Mouse (Mus musculus) limb, embryonic 10.5 days (tissue): ENCODE measurements at regions not wholly inside any gene's neighbourhood (a gene's known extent, or its start where the extent isn't known, plus 50 kb on each side); places are given as distances from the start of the nearest gene placed in this dataset.
A peak's percentile ranks its signal among the peaks of the same experiment; 100 is the strongest.

ENCODE experiments used
- DNase-seq: peaks from one replicate; pipeline ENCODE4 v3.0.0-alpha.2; 2017; ENCODE audit warnings: low spot score
- H3K27ac ChIP-seq: fragments of 300-500 bp; sonication (generic); 2 replicates; pipeline ENCODE4 v1.5.1; 2016; ENCODE audit warnings: mild to moderate bottlenecking
- H3K27me3 ChIP-seq: fragments of 300-500 bp; sonication (generic); 2 replicates; pipeline ENCODE4 v1.6.1; 2016; ENCODE audit warnings: low read depth, mild to moderate bottlenecking; ENCODE audit not compliant: poor library complexity, severe bottlenecking
- H3K36me3 ChIP-seq: fragments of 300-500 bp; sonication (generic); 2 replicates; pipeline ENCODE4 v1.6.1; 2016; ENCODE audit warnings: mild to moderate bottlenecking, moderate library complexity
- H3K4me1 ChIP-seq: fragments of 300-500 bp; sonication (generic); 2 replicates; pipeline ENCODE4 v1.6.1; 2016
- H3K4me3 ChIP-seq: fragments of 300-500 bp; sonication (generic); 2 replicates; pipeline ENCODE4 v1.5.1; 2016; ENCODE audit warnings: mild to moderate bottlenecking, moderate library complexity
- H3K9me3 ChIP-seq: fragments of 300-500 bp; sonication (generic); replicated peaks from 2 replicates; pipeline ENCODE4 v1.6.1; 2016; ENCODE audit warnings: mild to moderate bottlenecking
- WGBS: fragments of 180-500 bp; shearing (Covaris S2); methylation state at CpG from one replicate; pipeline ENCODE4 v1.1.7; 2016; 5-methylcytosine and 5-hydroxymethylcytosine counted together

GRCm38 (mm10) chr1:121842381-121843075 lies 274.7 kb upstream of the Ddx18 start:
- H3K4me1 ChIP-seq = no peaks in the 10 kb centered on the region
- DNase-seq = no peak

GRCm38 (mm10) chr1:121833559-121833958 lies 265.8 kb upstream of the Ddx18 start:
- Histone ChIP-seq H3K27me3 (no peaks in the 10 kb centered on the region), H3K9me3 (no peaks in the 10 kb centered on the region), H3K4me1 (no peaks in the 10 kb centered on the region), H3K4me3 (no peak overlapping the region), H3K36me3 (no peaks in the 10 kb centered on the region), H3K27ac (no peak overlapping the region)
- 45% methylated on average over 2 of the region's 2 CpGs for WGBS
- DNase-seq = no peak

More at GRCm38 (mm10) chr1:121842381-121843075, 274.7 kb upstream of the Ddx18 start:
- Histone ChIP-seq H3K36me3 (no peaks in the 10 kb centered on the region), H3K27ac (no peak overlapping the region), H3K4me3 (no peak overlapping the region), H3K27me3 (no peaks in the 10 kb centered on the region), H3K9me3 (no peaks in the 10 kb centered on the region)
- 72% methylated on average over 3 of the region's 3 CpGs for WGBS

- H3K4me3 ChIP-seq = no peak overlapping the region
- no peaks in the 10 kb centered on the region for H3K36me3 ChIP-seq
- DNase-seq = no peak
- no peaks in the 10 kb centered on the region for H3K27me3 ChIP-seq
- no peak overlapping the region for H3K27ac ChIP-seq
- no peaks in the 10 kb centered on the region for H3K9me3 ChIP-seq
- 71% methylated on average over 2 of the region's 2 CpGs for WGBS
- H3K4me1 ChIP-seq = no peaks in the 10 kb centered on the region
Measured at GRCm38 (mm10) chr1:121830242-121830641, 262.5 kb upstream of the Ddx18 start.

- DNase-seq = no peak
- Histone ChIP-seq H3K4me1 (no peaks in the 10 kb centered on the region), H3K36me3 (no peaks in the 10 kb centered on the region), H3K27me3 (no peaks in the 10 kb centered on the region), H3K27ac (no peak overlapping the region), H3K4me3 (no peak overlapping the region), H3K9me3 (no peaks in the 10 kb centered on the region)
- 91% methylated on average over 4 of the region's 4 CpGs for WGBS
Measured at GRCm38 (mm10) chr1:121822950-121823349, 255.2 kb upstream of the Ddx18 start.

GRCm38 (mm10) chr1:121803338-121803737 lies 235.5 kb upstream of the Ddx18 start:
- H3K4me3 ChIP-seq = no peak overlapping the region

GRCm38 (mm10) chr1:121802476-121802875 lies 234.7 kb upstream of the Ddx18 start:
- Histone ChIP-seq H3K27me3 (no peaks in the 10 kb centered on the region), H3K4me1 (no peaks in the 10 kb centered on the region), H3K27ac (no peak overlapping the region), H3K4me3 (no peak overlapping the region), H3K9me3 (no peaks in the 10 kb centered on the region), H3K36me3 (no peaks in the 10 kb centered on the region)
- no peak for DNase-seq
- WGBS = 95% methylated on average over 4 of the region's 4 CpGs

More at GRCm38 (mm10) chr1:121803338-121803737, 235.5 kb upstream of the Ddx18 start:
- no peaks in the 10 kb centered on the region for H3K36me3 ChIP-seq
- no peaks in the 10 kb centered on the region for H3K9me3 ChIP-seq
- H3K27ac ChIP-seq = no peak overlapping the region
- H3K27me3 ChIP-seq = no peaks in the 10 kb centered on the region
- whole genome bisulfite sequencing = 61% methylated on average over 2 of the region's 2 CpGs
- H3K4me1 ChIP-seq = no peaks in the 10 kb centered on the region
- DNase-seq = no peak

- Histone ChIP-seq H3K4me3 (no peak overlapping the region), H3K36me3 (no peaks in the 10 kb centered on the region), H3K27ac (no peak overlapping the region), H3K27me3 (no peaks in the 10 kb centered on the region), H3K4me1 (no peaks in the 10 kb centered on the region), H3K9me3 (no peaks in the 10 kb centered on the region)
- DNase-seq = no peak
- 83% methylated on average over 12 of the region's 12 CpGs for WGBS
Measured at GRCm38 (mm10) chr1:121798502-121798901, 230.7 kb upstream of the Ddx18 start.

- no peaks in the 10 kb centered on the region for H3K36me3 ChIP-seq
- H3K27me3 ChIP-seq = no peaks in the 10 kb centered on the region
- no peaks in the 10 kb centered on the region for H3K4me1 ChIP-seq
- H3K27ac ChIP-seq = no peak overlapping the region
- 80% methylated on average over 11 of the region's 11 CpGs for WGBS
- H3K9me3 ChIP-seq = no peaks in the 10 kb centered on the region
- no peak overlapping the region for H3K4me3 ChIP-seq
- no peak for DNase-seq
Measured at GRCm38 (mm10) chr1:121795024-121795786, 227.4 kb upstream of the Ddx18 start.

GRCm38 (mm10) chr1:121785631-121786030 lies 217.8 kb upstream of the Ddx18 start:
- no peak overlapping the region for H3K27ac ChIP-seq
- DNase-seq = no peak
- H3K4me3 ChIP-seq = no peak overlapping the region
- no peaks in the 10 kb centered on the region for H3K27me3 ChIP-seq
- H3K9me3 ChIP-seq = no peaks in the 10 kb centered on the region
- no peaks in the 10 kb centered on the region for H3K36me3 ChIP-seq
- H3K4me1 ChIP-seq = no peaks in the 10 kb centered on the region
- 66% methylated on average over 3 of the region's 3 CpGs for WGBS

- Histone ChIP-seq H3K4me1 (peaks cover 17% of the 10 kb centered on the region), H3K36me3 (no peaks in the 10 kb centered on the region), H3K9me3 (no peaks in the 10 kb centered on the region), H3K27ac (no peak overlapping the region), H3K4me3 (no peak overlapping the region), H3K27me3 (no peaks in the 10 kb centered on the region)
- WGBS = 97% methylated on average over 2 of the region's 2 CpGs
- DNase-seq = no peak
Measured at GRCm38 (mm10) chr1:121773988-121774387, 206.2 kb upstream of the Ddx18 start.

GRCm38 (mm10) chr1:121771444-121771843 lies 203.7 kb upstream of the Ddx18 start:
- Histone ChIP-seq H3K27ac (0 out of 2 replicates have a peak overlapping the region, but pooled peaks have one; percentile 42), H3K4me1 (peaks cover 17% of the 10 kb centered on the region), H3K4me3 (no peak overlapping the region), H3K9me3 (no peaks in the 10 kb centered on the region), H3K27me3 (no peaks in the 10 kb centered on the region), H3K36me3 (no peaks in the 10 kb centered on the region)
- DNase-seq = peak; percentile 30
- WGBS = 72% methylated on average over 1 of the region's 1 CpGs

GRCm38 (mm10) chr1:121770936-121771335 lies 203.1 kb upstream of the Ddx18 start:
- WGBS = 17% methylated on average over 12 of the region's 12 CpGs
- H3K4me3 ChIP-seq = peak overlapping the region; percentile 24

GRCm38 (mm10) chr1:121760086-121760485 lies 192.3 kb upstream of the Ddx18 start:
- H3K4me3 ChIP-seq = no peak overlapping the region
- peaks cover 12% of the 10 kb centered on the region for H3K4me1 ChIP-seq
- H3K36me3 ChIP-seq = no peaks in the 10 kb centered on the region
- DNase-seq = no peak
- 84% methylated on average over 3 of the region's 3 CpGs for WGBS
- no peaks in the 10 kb centered on the region for H3K9me3 ChIP-seq
- no peak overlapping the region for H3K27ac ChIP-seq
- no peaks in the 10 kb centered on the region for H3K27me3 ChIP-seq

More at GRCm38 (mm10) chr1:121770936-121771335, 203.1 kb upstream of the Ddx18 start:
- H3K9me3 ChIP-seq = no peaks in the 10 kb centered on the region
- DNase-seq = peak; percentile 69
- H3K27me3 ChIP-seq = no peaks in the 10 kb centered on the region
- H3K4me1 ChIP-seq = peaks cover 17% of the 10 kb centered on the region
- no peak overlapping the region; the same call in 1 of the 2 replicates for H3K27ac ChIP-seq
- no peaks in the 10 kb centered on the region for H3K36me3 ChIP-seq
